Mouse (Mus musculus) G1E (cell line): Measurements from ENCODE around the gene Crb2.

Experiments used
- CTCF ChIP-seq: IDR thresholded peaks from 2 replicates; pipeline ENCODE4 v1.5.1; 2012; ENCODE audit warnings: low read depth, low read length, inconsistent platforms, mixed read lengths
- GATA1 ChIP-seq: IDR thresholded peaks from 2 replicates; pipeline ENCODE4 v1.6.1; 2012; ENCODE audit warnings: borderline replicate concordance, low read length, inconsistent platforms, mixed read lengths
- TAL1 ChIP-seq: conservative IDR thresholded peaks from 2 replicates; pipeline ENCODE4 v1.6.1; 2012; ENCODE audit warnings: low read depth, low read length, inconsistent platforms, mixed read lengths

GRCm38 (mm10) chr2:37789029-37789428 lies 13.0 kb downstream of the Crb2 start:
- TF ChIP-seq GATA1: no peak
- no peak for TF ChIP-seq CTCF
- TF ChIP-seq TAL1: no peak
